Mouse (Mus musculus) liver, postnatal 0 days (tissue): ENCODE results near the gene Pus7l.

ENCODE experiments used
- CTCF ChIP-seq: sonication (generic); IDR thresholded peaks from 2 replicates; pipeline ENCODE4 v1.5.1; 2016; ENCODE audit warnings: antibody characterized with exemption, low read depth
- EP300 ChIP-seq: IDR thresholded peaks from 2 replicates; pipeline ENCODE4 v1.6.1; 2016; ENCODE audit warnings: antibody characterized with exemption, low read depth, mild to moderate bottlenecking

DNA sequence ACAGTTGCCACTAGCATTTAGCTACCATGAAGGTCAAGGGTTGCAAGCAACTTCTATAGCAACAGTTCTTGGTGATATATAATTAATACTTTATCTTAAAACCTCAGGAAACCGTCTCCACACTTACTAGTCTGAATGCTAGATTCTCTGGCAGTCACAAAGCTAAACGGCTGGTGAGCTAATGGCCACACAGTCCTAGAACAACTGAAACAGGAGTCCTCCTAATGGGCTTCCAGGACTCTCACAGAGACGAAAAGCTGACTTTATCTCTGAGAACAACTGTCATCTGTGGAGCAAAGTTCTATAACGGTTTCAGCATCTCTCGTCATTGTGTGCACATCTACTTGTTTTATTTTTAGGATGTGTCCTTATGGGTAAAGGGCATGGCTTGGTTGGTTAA, 63.1 kb downstream of the Pus7l start:
- TF ChIP-seq CTCF: no peak
- no peak for TF ChIP-seq EP300
